Mouse (Mus musculus): Measurements from ENCODE around the gene Mrpl22.

DNA sequence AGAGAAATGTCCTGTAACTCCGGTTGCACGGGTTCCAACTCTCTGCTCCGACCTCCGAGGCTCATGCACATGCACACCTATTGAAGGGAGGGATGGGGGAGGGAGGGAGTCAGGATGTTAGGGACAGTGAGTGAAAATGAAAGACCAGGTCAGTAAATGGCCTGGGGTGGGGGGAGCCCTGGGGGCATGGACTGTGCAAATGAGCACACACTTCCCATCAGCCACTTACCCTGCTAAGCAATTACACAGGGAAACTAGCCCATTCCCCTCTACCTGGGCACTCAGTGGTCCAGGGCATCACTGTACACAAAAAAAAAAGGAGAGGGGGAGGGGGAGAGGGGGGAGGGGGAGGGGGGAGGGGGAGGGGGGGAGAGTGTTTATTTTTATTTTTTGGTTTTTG, 27.2 kb downstream of the Mrpl22 start:
- no peak for TF ChIP-seq CTCF (IDR thresholded peaks at IDR 0.05; ENCODE audit: borderline replicate concordance, insufficient read depth, low read depth, low read length)
- TF ChIP-seq POLR2A (IDR thresholded peaks at IDR 0.05; ENCODE audit: borderline replicate concordance, insufficient read depth, low read length), result no peak
